Mouse (Mus musculus): ENCODE results near the gene Olfr1028. TPM values are rescaled to one million over a fixed set of nuclear protein-coding genes. Genes with fewer than 3 reads are reported as not detected.

Olfr1028 gene
- total and polyA plus RNA-seq, 3 experiments: not detected

- Histone ChIP-seq H3K9ac (ENCODE audit: insufficient read depth, low read depth) (no peak overlapping the region), H3K27ac (ENCODE audit: insufficient read depth, low read depth) (no peak overlapping the region), H3K4me2 (ENCODE audit: insufficient read depth, low read depth, poor library complexity, severe bottlenecking) (no peak overlapping the region), H3K4me3 (replicated peaks in 1 of 3; ENCODE audit: low read depth in 2 of 3, low read length in 2 of 3, poor library complexity in 1 of 3) (no peak overlapping the region), H3K36me3 (replicated peaks in 1 of 2; ENCODE audit: control insufficient read depth in 1 of 2, insufficient read depth in 1 of 2, low read length in 1 of 2) (no peaks in the 10 kb centered on the region), H3K27me3 (replicated peaks) (no peaks in the 10 kb centered on the region), H3K4me1 (ENCODE audit: control insufficient read depth in 1 of 2, insufficient read depth in 2 of 2) (no peaks in the 10 kb centered on the region), H3K79me2 (replicated peaks; ENCODE audit: control insufficient read depth, extremely low read depth, insufficient read depth, poor library complexity, severe bottlenecking) (no peaks in the 10 kb centered on the region), H3K9me3 (replicated peaks; ENCODE audit: low read length) (peaks cover 11% of the 10 kb centered on the region)
- dilution Hi-C loops (cut with MboI; ENCODE audit: extremely low pct_ligation_motif_present, extremely low pct_unique_long_range_greater_than_20kb, low sequenced_read_pairs): no loop called here
- TF ChIP-seq USF2 (conservative IDR thresholded peaks at IDR 0.05; ENCODE audit: low read depth, low read length) (no peak), RCOR1 (conservative IDR thresholded peaks at IDR 0.05; ENCODE audit: low read depth, low read length) (no peak), JUN (IDR thresholded peaks at IDR 0.05; ENCODE audit: insufficient read depth, low read depth, low read length) (no peak), USF1 (IDR thresholded peaks at IDR 0.05; ENCODE audit: low read depth, low read length) (no peak), RAD21 (IDR thresholded peaks at IDR 0.05; ENCODE audit: low read depth, low read length) (no peak), CHD2 (IDR thresholded peaks at IDR 0.05; ENCODE audit: low read length) (no peak), EP300 (IDR thresholded peaks at IDR 0.05; ENCODE audit: low read length) (no peak), TCF12 (IDR thresholded peaks at IDR 0.05; ENCODE audit: low read depth, low read length) (no peak), ELF1 (IDR thresholded peaks at IDR 0.05; ENCODE audit: low read depth, low read length) (no peak), JUND (conservative IDR thresholded peaks at IDR 0.05; ENCODE audit: low read depth, low read length) (no peak), SIN3A (IDR thresholded peaks at IDR 0.05; ENCODE audit: low read length) (no peak), PAX5 (IDR thresholded peaks at IDR 0.05; ENCODE audit: low read length) (no peak), MAX (IDR thresholded peaks at IDR 0.05; ENCODE audit: low read length) (no peak), ZKSCAN1 (IDR thresholded peaks at IDR 0.05; ENCODE audit: borderline replicate concordance, low read depth, low read length) (no peak), MEF2A (IDR thresholded peaks at IDR 0.05; ENCODE audit: borderline replicate concordance, low read depth, low read length) (no peak)
- in situ Hi-C loops (cut with MboI; ENCODE audit: low pct_ligation_motif_present, low pct_unique_long_range_greater_than_20kb, low sequenced_read_pairs): no loop called here
- no peak for DNase-seq (ENCODE audit: extremely low read depth)
Measured at GRCm38 (mm10) chr2:85913197-85913596, 37.0 kb upstream of the Olfr1028 start.

- dilution Hi-C loops (cut with MboI; ENCODE audit: extremely low pct_ligation_motif_present, extremely low pct_unique_long_range_greater_than_20kb, low sequenced_read_pairs) (no loop called here), in situ Hi-C loops (cut with MboI; ENCODE audit: low pct_ligation_motif_present, low pct_unique_long_range_greater_than_20kb, low sequenced_read_pairs) (no loop called here)
- no peak for TF ChIP-seq MAFK (IDR thresholded peaks at IDR 0.05; ENCODE audit: insufficient replicate concordance, low read length)
- no peak for TF ChIP-seq TCF12 (IDR thresholded peaks at IDR 0.05; ENCODE audit: low read depth, low read length)
- TF ChIP-seq ZMIZ1 (IDR thresholded peaks at IDR 0.05; ENCODE audit: low read depth, low read length): no peak
- no peak for TF ChIP-seq UBTF (IDR thresholded peaks at IDR 0.05; ENCODE audit: low read depth, low read length)
- no peak for TF ChIP-seq ZNF384 (IDR thresholded peaks at IDR 0.05; ENCODE audit: low read depth, low read length)
- no peak for TF ChIP-seq POLR2AphosphoS2 (IDR thresholded peaks at IDR 0.05; ENCODE audit: low read depth, low read length)
- no peak for TF ChIP-seq PAX5 (IDR thresholded peaks at IDR 0.05; ENCODE audit: low read length)
- no peak for TF ChIP-seq MXI1 (IDR thresholded peaks at IDR 0.05; ENCODE audit: low read depth, low read length)
- TF ChIP-seq KAT2A (IDR thresholded peaks at IDR 0.05; ENCODE audit: insufficient replicate concordance, low read length): no peak
- TF ChIP-seq CHD1 (IDR thresholded peaks at IDR 0.05; ENCODE audit: low read depth, low read length): no peak
- no peak for TF ChIP-seq SMC3 (IDR thresholded peaks at IDR 0.05; ENCODE audit: low read depth, low read length)
- no peak for TF ChIP-seq MEF2A (IDR thresholded peaks at IDR 0.05; ENCODE audit: borderline replicate concordance, low read depth, low read length)
- no peak for TF ChIP-seq USF1 (IDR thresholded peaks at IDR 0.05; ENCODE audit: low read depth, low read length)
- TF ChIP-seq SIN3A (IDR thresholded peaks at IDR 0.05; ENCODE audit: low read length): no peak
- no peak for TF ChIP-seq NRF1 (IDR thresholded peaks at IDR 0.05; ENCODE audit: low read depth, low read length)
- Histone ChIP-seq H3K9ac (ENCODE audit: insufficient read depth, low read depth) (no peak within 1 kb of the TSS), H3K9me3 (replicated peaks; ENCODE audit: low read length) (peaks cover 7% of the 10 kb centered on the region), H3K36me3 (replicated peaks in 1 of 2; ENCODE audit: control insufficient read depth in 1 of 2, insufficient read depth in 1 of 2, low read length in 1 of 2) (no peaks in the 10 kb centered on the region), H3K4me3 (replicated peaks in 1 of 3; ENCODE audit: low read depth in 2 of 3, low read length in 2 of 3, poor library complexity in 1 of 3) (no peak within 1 kb of the TSS), H3K79me2 (replicated peaks; ENCODE audit: control insufficient read depth, extremely low read depth, insufficient read depth, poor library complexity, severe bottlenecking) (no peaks in the 10 kb centered on the region), H3K4me1 (ENCODE audit: control insufficient read depth in 1 of 2, insufficient read depth in 2 of 2) (no peaks in the 10 kb centered on the region), H3K4me2 (ENCODE audit: insufficient read depth, low read depth, poor library complexity, severe bottlenecking) (no peak within 1 kb of the TSS), H3K27me3 (replicated peaks) (no peaks in the 10 kb centered on the region), H3K27ac (ENCODE audit: insufficient read depth, low read depth) (no peak within 1 kb of the TSS)
- no peak for DNase-seq (ENCODE audit: extremely low read depth)
Measured at GRCm38 (mm10) chr2:85914893-85915292, 35.3 kb upstream of the Olfr1028 start, which contains the start of gene Olfr1025-ps1. Gene Olfr1025-ps1 (plus strand): TSS chr2:85915193.
